Mouse (Mus musculus) granulocyte monocyte progenitor cell, adult 5-6 weeks (primary cell): ENCODE measurements around the gene Cst13. TPM values are rescaled to one million over a fixed set of nuclear protein-coding genes. Genes with fewer than 3 reads are reported as not detected.
A peak's percentile ranks its signal among the peaks of the same experiment; 100 is the strongest.
"Not testable (repeated sequence)": the region's sequence is repeated elsewhere in the genome, so short reads cannot be mapped to it uniquely, and the experiment has no call there.

ENCODE experiments used
- ATAC-seq: replicated peaks from 2 replicates; pipeline ENCODE4 v1.8.0; 2016; ENCODE audit warnings: mild to moderate bottlenecking, moderate TSS enrichment, inconsistent platforms; ENCODE audit not compliant: poor library complexity, severe bottlenecking
- total RNA-seq, 2 experiments: library from RNA; stranded (forward) in 1 of 2; stranded (reverse) in 1 of 2; fragments of 200-712, 200-1000 nt in 1 of 2; fragments of >200 nt in 1 of 2; fragmentation: Nextera tagmentation in 1 of 2; gene quantifications; 2 replicates each; pipeline ENCODE4 v1.2.3; 2014 to 2017

Gene Cst13
- total RNA-seq (2014; fragmentation: Nextera tagmentation) = not detected in 2 replicates
- total RNA-seq (2017) = not detected in 2 replicates

DNA sequence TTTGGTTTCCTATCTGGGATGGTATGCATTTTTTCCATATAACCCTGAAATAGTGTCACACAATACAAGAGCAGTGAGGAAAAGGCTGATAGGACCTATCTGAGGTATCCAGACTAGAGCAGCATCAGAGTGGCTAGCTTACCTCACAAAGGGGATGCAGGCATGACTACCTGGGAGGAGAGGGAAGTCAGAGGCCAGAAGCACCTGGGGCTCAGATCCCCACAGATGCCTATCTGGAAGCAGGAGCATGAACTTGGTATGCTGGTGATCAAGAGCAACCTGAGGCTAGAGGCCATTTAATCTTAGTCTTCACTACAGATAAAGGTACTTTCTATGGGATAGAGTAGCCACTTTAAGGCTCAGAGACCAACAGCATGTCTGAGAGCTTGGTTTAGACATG is at the start of gene Cst13:
Gene Cst13 (plus strand): TSS at position 173 of the 400 bp plus-strand sequence.
- ATAC-seq = no peak

DNA sequence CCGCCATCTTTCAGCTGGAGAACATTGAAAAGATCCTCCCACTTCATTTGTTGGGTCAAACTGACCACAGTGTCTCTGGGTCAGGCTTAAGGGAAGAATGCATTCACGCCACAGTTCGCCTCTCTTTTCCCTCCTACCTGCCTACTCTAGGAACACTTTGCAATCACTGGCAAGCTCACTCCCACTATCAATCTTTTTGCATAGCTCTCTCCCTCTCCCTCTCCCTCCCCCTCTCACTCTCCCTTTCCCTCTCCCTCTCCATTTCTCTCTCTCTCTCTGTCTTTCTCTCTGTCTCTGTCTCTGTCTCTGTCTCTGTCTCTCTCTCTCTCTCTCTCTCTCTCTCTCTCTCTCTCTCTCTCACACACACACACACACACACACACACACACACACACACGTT is 48.5 kb upstream of the Cst13 start, which contains the start of gene Cst11:
Gene Cst11 (minus strand): TSS at position 101 of the 400 bp plus-strand sequence.
- ATAC-seq = not testable (repeated sequence)

DNA sequence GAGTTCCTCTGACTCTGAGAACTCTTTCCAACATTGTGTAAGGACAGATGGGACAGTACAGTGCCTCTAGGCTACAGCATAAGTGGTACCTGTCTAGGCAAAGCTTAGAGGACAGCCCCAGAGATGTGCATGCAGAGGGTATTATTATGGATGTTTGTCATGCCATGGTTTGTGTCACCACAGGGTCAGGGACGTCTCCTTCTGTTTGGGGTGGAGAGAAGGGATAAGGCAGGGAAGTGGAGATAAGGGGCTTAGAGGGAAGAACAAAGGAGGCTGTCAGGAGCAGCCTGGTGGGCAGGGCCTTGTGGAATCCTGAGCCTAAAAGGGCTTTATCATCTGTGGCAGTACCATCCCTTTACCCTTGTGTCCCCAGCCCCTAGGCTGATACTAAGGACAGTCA is 38.2 kb upstream of the Cst13 start, which contains the start of gene 8030411F24Rik:
Gene 8030411F24Rik (plus strand): TSS at position 301 of the 400 bp plus-strand sequence.
- ATAC-seq = no peak

DNA sequence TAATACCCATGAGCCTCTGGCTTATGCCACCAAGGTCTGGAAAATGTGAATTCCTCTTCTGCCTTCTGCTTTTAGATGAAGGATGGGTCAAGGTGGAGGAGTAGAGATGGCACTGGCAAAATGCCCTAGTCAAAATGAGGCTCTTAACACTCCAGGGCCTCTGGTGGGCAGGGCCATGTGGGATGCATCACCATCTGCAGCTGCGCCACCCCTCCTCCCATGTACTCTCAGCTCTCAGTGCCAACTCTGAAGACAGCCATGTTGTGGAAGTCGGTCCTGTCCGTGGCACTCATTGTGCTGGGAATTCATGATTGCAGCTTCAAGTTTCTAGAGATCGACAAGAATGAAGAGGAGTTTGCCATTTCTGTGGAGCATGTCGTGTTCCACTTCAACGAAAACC is 30.7 kb upstream of the Cst13 start, which contains the start of gene Cst12:
Gene Cst12 (plus strand): TSS at position 220 of the 400 bp plus-strand sequence.
- no peak for ATAC-seq

DNA sequence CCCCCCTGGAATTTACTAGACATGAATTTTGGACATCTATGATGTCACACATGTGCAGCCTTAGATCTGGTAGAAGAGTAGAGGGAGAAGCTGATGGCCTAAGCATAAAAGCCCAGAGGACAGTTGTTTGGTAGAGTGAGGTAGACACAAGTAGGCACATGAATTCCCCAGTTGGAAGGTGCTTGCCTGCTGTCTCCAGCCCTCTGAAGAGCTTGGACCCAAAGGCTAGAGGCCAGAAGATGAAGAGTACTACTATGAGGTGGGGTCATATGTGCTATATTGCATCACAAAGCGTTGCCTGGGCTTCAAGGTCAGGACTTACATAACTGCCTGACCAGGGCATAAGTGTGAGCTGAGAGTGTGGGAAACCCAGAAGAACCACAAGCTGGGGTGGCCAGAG is 21.4 kb upstream of the Cst13 start, which contains the start of gene Cst8:
Gene Cst8 (plus strand): TSS at position 301 of the 400 bp plus-strand sequence.
- no peak for ATAC-seq

DNA sequence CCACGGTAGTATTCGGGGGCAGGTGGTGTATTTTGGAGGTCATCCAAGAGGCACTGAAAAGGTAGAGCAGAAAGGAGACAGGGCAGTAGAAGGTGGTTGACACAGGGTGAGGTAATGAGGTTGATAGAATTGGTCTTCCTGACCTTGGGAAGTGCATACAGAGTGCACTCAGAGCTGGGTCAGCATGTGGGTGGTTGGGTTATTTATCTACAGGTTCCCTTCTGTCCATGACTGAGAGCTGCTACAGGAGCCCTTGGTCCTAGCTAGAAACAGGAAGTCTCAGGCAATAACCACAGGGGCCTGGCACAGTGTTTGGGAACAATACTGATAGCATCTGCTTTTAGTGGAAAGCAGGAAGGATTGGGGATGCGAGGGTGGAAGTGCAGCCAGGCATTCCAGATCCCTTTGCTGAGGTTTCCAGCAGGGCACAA is 18.4 kb upstream of the Cst13 start:
- peak; percentile 44; the same call in 1 of the 2 replicates for ATAC-seq

DNA sequence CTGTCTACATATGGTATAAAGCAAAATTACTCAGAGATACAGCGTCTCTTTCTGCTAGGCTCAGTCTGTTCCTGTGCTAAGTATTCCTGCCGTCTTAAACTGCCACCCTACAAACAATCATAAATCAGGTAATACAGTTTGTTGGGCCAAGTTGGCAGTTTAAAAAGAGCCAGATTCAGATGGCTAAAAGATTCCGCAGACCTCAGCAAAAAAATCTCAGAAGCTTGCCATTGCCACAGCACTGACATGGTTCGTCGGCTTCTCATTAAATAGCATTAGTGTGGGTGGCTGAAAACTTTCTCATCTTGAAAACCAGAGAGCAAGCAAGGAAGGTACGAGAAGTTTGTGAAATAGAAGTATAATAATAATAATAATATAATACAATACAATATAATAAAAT is 13.2 kb upstream of the Cst13 start:
- no peak for ATAC-seq

DNA sequence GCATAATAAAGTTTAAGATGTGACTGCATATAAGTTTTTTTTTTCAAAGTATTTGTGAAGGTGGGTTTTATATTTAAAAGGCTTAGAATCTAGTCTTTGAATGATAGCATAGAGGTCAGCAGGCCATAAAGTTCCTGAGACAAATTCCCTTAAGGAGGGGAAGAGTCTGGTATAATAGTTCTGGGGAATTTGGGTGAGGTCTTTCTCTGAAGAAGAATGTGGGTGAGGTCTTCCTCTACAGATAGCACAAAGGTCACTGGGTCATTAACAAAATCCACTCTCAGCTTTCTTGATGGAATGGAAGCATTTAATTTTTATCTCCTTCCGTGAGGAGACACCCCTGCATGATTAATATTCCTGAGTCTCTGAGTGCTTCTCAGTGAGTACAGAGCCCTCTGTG is 6.1 kb downstream of the Cst13 start:
- no peak for ATAC-seq

DNA sequence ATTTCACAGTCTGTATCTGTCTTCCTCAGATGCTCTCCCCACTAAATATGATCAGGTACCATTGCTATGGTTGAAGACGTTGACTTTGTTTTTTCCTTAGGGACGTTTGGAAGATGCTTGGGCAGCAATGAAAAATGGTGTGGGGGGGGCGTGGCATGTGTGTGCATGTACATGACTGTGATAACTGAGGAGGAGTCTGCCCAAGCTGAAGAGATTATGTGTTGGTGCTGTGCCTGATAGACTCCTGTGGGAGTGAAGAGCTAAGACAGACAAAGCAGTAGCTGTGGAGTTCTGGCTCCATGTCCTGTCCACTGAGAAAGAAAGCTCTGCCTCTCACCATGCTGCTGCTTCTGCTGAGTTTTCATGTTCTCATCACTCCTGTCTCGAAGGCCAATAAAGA is 15.0 kb downstream of the Cst13 start, which contains the start of gene Cst9:
Gene Cst9 (plus strand): TSS at position 236 of the 400 bp plus-strand sequence.
- no peak for ATAC-seq

DNA sequence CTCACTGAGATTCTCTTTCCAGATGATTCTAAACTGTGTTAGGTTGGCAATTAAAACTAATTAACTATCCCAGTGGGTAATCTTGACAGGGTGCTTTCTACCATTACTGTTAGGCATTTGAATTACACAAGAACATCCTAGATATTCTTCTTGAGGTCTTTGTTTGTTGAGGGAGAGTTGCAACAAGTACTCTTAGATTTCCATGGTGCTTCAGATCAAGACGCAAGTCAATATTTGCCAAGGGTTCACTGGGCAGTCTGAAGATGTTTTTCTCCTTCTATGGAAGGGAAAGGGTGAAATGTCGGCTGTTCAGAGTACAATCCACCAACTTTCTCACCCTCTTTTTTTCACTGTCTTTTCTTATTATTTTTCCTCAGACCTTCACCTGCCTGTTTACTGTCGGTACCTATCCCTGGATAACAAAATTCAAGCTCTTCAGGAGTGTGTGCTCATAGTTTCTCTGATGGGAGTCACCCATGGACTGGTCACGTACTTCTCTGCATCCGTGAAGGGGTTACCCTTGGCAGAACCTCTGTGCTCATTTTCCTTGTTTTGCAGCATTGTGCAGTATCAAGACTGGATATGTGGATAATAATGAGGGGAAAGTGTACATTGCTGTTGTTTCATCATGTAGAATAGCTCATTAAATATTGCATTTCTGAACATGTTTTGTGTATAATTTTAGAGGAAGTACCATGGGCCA is 18.3 kb downstream of the Cst13 start:
- no peak for ATAC-seq

DNA sequence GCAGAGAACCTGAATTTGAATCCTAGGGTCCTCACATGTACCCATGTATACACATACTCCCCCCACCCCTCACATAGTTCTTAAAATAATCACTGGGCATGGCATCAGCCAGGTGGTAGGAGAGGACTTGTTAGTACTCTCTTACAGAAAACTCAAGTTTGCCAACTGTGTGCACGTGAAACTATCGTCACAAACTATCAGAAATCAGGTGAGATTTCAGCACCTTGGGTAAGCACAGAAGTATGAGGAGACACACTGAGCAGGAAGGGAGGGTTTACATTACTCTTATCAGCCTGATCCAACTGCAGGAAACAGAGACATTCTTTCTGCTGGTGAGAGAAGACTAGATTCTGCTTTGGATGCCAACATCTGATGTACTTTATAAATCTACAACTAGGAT is 19.3 kb downstream of the Cst13 start:
- ATAC-seq = no peak

DNA sequence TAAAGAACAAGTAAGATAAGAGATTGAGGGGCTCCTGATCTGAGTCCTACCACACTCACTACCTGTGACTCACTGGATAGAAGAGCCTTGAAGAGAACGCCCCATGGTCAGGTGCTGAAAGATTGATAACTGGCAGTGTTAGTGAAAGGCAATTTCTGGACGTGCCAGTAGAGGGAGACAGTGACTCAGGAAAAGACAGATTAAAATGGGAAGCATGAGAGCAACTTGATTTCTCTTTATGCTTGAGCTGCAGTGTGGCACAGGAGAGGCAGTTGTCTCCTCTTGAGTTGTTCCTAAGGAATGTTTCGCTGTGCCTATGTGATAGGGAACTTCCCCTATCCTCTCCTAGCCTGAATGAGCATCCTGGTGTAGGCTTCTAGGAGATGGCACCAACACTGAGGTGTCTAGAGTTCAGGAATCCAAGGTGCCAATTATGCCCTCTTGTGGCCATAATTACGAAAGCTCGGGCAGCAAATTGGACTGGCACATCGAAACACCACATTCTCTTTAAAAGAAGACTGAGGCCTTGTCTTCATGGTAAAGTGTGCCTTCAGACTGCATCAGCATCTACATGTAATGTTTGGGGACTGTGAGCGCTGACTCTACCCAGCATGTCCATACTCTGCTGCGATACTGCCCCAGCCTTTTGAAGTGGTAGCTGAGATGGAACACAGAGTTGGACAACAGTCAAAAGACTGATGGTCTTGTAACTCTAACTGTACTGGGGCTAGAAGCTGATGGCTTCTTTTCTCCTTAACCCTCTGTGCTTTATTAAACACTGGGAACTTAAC is 31.4 kb downstream of the Cst13 start:
- ATAC-seq = peak; percentile 90

DNA sequence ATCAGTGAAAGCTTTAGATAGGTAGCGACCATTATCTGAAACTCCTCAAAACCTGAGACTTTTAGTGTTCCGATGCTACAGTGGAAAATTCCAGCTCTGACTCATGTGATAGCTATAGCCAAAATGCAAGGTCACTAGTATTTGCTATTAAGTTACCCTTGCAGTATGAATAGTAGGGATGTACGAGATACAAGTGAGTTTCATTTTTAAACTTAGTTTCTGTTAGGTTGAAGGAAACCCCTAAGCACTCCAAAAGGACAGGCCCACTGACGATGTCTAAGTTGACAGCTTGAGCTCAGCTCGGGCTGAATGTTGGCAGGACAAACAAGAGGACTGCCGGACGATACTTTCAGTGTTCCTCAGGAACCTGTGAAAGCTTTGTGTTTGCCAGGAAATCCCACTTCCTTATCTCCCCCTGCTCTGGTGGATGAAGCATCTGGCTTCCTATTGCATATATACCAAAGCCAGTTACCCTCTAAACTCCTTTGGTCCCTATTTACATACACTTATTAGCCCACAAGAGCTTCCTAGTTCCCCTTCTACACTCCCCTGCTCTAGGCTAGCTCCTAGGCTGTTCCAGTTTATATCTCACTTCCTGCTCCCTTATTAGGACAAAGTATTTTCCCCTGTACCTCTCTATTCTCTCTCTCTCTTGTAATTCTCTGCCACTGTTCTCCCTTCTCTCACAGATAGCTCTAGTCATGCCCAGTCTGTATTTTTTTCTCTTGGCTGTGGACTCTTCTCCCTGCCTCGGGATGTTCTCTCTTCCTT is 36.9 kb downstream of the Cst13 start:
- peak; percentile 95 for ATAC-seq

DNA sequence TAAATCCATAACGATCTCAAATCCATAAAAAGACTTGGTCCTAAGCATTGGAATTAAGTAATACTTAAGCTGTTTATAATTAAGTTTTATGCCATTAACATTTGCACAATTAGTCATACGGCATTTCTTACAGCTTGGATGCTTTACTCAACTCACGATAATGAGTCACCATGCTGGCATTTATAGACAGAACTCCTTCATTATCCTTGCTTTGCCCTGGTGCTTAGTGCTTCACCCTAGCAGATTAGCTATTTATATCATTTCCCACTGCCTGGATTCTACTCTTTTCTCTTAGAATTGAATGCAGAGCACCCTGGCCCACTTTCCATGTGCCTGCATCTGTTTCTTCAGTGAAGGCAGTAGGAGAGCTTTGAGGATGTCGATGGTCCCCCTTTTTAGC is 37.6 kb downstream of the Cst13 start:
- 0 out of 2 replicates have a peak, but pooled peaks have one; percentile 5 for ATAC-seq

DNA sequence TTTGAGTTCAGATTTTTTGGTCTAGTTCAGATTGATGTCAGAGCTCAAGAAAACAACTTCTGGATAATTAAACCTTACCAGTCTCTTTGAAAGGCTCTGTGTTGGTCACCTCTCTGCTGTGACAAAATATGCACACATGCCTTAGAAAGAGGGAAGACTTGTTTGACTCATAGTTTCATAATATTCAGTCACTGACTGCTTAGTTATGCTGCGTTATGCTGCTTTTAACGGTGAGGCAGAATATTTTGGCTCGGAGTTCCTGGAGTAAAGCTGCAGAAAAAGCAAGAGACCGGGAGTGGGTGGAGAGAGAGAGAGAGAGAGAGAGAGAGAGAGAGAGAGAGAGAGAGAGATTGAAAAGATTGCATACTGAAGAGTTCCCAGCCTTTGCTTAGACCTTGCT is 41.1 kb downstream of the Cst13 start:
- no peak for ATAC-seq

DNA sequence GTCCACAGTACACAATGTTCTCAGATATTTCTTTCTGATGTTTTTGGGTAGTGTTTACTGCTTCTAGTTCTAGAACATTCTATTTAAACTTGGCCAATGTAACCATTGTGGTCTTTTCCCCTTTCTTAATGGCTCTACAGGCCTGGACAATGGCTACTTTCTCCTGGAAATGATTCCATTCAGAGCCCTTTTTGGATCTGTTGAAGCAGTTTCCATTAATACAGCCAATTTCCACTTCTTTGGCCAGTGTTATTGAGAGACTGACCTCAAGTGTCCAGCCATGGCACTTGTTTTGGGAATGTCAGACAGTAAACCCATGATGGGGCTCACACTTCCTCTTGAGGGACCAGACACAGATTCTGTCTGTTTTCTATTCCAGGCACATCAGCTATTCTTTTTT is 41.8 kb downstream of the Cst13 start:
- ATAC-seq = no peak

DNA sequence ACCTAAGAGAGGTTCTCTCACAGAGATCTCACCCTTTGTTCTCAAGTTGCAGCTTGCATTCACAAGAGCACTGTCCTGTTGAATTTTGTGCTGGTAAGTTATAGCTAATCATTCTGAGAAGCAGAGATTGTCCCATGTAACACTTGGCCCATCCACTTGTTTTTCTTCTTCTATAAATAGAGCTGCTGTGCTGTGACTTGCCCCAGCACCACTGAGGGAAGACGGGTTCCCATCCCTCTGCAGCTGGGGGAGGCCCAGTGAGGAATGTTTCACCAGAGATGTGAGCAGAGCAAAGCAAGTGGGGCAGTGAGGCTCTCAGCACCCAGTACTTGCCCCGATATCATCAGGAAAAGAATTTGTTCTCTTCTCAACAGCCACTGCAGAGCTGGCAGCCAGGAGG is 45.1 kb downstream of the Cst13 start, which contains the start of gene 9230104L09Rik:
Gene 9230104L09Rik (minus strand): TSS at position 73 of the 400 bp plus-strand sequence.
- ATAC-seq = no peak

DNA sequence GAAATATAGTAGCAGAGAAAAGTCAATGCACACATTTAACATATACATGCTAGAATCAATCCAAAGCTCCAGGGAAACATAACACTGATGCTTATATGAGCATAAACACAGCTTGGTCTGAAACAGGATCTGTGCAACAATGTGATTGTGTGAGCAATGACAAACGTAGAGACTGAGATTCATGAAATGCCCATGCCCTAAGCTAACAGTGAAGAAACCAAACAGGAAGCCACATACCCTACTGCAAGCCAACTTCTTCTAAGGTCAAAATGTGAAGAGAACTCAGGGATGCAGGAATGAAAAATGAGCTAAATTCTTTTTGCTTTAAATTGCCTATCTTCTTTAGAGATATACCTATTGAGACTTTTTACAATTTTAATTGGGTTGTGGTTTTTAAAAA is 49.1 kb downstream of the Cst13 start:
- peak; percentile 52; the same call in 1 of the 2 replicates for ATAC-seq

DNA sequence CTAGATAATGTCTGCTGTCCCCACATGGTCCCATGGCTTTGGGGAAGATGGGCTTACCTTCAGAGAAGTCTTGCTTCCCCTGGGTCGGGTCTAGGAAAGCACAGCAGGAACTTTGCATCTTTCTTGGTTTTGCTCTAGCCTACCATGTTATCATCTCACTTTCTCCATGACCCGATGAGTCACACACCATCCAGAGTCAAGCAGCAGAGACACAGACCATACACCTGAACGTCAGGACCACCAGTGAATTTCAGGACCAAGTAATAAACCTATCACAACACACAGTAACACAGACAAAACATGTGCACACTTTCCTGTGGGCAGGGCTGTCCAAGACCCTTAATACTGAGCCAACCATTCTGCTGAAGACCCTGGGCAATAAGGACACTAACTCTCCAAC is 50.6 kb downstream of the Cst13 start:
- ATAC-seq = no peak

DNA sequence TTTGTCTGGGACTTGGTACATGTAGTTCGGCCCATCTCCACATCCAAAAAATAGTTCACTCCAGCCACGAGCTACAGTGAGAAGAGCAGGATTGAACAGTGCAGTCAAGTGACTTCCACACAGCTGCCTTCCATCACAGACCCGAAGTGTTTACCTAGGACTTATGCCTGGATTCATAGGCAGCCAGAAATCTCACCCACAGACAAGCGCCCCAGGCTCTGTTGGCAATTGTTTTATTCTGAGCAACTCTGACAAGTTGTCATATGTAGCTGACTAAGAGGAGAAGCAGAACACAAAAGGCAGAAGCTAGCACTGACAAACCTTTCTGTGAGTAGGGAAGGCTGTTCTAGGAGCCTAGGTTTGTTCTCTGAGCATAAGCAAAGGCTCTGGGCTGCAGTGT is 53.0 kb downstream of the Cst13 start:
- no peak for ATAC-seq
